Mouse (Mus musculus) G1E (cell line): Measurements from ENCODE around the gene Sh3bp2. TPM values are rescaled to one million over a fixed set of nuclear protein-coding genes. Genes with fewer than 3 reads are reported as not detected.
"Not testable (repeated sequence)": the region's sequence is repeated elsewhere in the genome, so short reads cannot be mapped to it uniquely, and the experiment has no call there.

Experiments used
- ATAC-seq: 2 replicates; pipeline ENCODE4 v1.8.0; 2016; ENCODE audit warnings: mild to moderate bottlenecking; ENCODE audit not compliant: insufficient number of reproducible peaks, poor library complexity, low FRiP score, severe bottlenecking; ENCODE audit errors: extremely low read depth
- DNase-seq: peaks from one replicate; pipeline ENCODE4 v3.0.0; 2012; ENCODE audit warnings: low spot score
- H3K27me3 ChIP-seq: 2 replicates; pipeline ENCODE4 v1.6.1; 2012; ENCODE audit warnings: mild to moderate bottlenecking, low read length, inconsistent platforms; ENCODE audit not compliant: insufficient read depth
- H3K36me3 ChIP-seq: replicated peaks from 2 replicates; pipeline ENCODE3; 2012; ENCODE audit warnings: mild to moderate bottlenecking, inconsistent platforms
- H3K4me1 ChIP-seq: 2 replicates; pipeline ENCODE4 v1.6.1; 2012; ENCODE audit warnings: low read depth, low read length, inconsistent platforms, mixed read lengths; ENCODE audit not compliant: insufficient read depth
- H3K4me3 ChIP-seq: 2 replicates; pipeline ENCODE4 v1.5.1; 2012; ENCODE audit warnings: low read depth, mild to moderate bottlenecking, inconsistent platforms, low read length, moderate library complexity, mixed read lengths
- H3K9me3 ChIP-seq: replicated peaks from 2 replicates; pipeline ENCODE4 v1.6.1; 2012; ENCODE audit warnings: inconsistent platforms
- CTCF ChIP-seq: IDR thresholded peaks from 2 replicates; pipeline ENCODE4 v1.5.1; 2012; ENCODE audit warnings: low read depth, low read length, inconsistent platforms, mixed read lengths
- GATA1 ChIP-seq: IDR thresholded peaks from 2 replicates; pipeline ENCODE4 v1.6.1; 2012; ENCODE audit warnings: borderline replicate concordance, low read length, inconsistent platforms, mixed read lengths
- GATA2 ChIP-seq: IDR thresholded peaks from 2 replicates; pipeline ENCODE4 v1.6.1; 2012; ENCODE audit warnings: low read depth, low read length, inconsistent platforms, borderline replicate concordance
- POLR2AphosphoS5 ChIP-seq: IDR thresholded peaks from 2 replicates; pipeline ENCODE4 v1.6.1; 2012; ENCODE audit warnings: low read depth, low read length, inconsistent platforms; ENCODE audit not compliant: insufficient replicate concordance
- TAL1 ChIP-seq: conservative IDR thresholded peaks from 2 replicates; pipeline ENCODE4 v1.6.1; 2012; ENCODE audit warnings: low read depth, low read length, inconsistent platforms, mixed read lengths
- polyA plus RNA-seq: library from polyadenylated mRNA; stranded (reverse); fragments of >175 nt; gene quantifications from 2 replicates; pipeline ENCODE4 v1.2.3, GENCODE M21; 2012
- total RNA-seq, 2 experiments: library from RNA; stranded (forward) in 1 of 2; stranded (reverse) in 1 of 2; fragments of 200-1000 nt in 1 of 2; fragments of >200 nt in 1 of 2; fragmentation: Nextera tagmentation in 1 of 2; gene quantifications; 2 replicates each; pipeline ENCODE4 v1.2.3; 2014 to 2017

The Sh3bp2 gene
- total and polyA plus RNA-seq, 3 experiments: 2.2 to 6.7 (median 3.5) TPM

DNA sequence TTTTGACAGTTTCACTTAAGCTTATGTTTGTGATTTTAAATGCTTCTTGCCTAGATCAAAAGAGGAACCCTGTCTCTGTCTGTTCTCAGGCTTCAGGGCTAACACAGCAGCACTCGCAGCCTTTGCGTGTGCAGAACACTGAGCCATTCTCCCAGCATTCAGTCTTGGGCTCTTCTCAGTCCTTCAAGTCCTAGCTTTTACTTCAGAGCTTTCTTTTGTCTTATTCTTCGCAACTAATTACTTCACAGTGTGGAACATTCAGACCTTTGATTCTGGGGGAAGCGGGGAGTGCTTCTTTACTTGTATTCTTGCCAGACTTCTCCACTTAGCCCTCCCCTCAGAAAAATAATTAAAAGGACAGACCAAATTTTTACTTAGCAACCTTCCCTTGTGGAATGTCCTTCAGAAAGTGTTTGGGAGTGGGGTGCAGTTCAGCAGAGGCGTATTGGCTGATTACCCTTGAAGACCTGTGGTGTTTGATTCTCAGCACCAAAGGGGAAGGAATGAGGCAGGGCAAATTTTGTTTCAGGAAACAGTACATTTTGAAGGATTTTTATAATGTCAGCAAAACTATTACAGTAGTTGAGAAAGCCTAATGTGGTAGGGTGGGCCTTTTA lies 65.9 kb downstream of the Sh3bp2 start:
- no peaks in the 10 kb centered on the region for H3K27me3 ChIP-seq
- no peak overlapping the region for H3K4me3 ChIP-seq
- no peak for DNase-seq
- ATAC-seq: no peak
- H3K9me3 ChIP-seq: no peaks in the 10 kb centered on the region
- TF ChIP-seq TAL1 (no peak), POLR2AphosphoS5 (no peak), GATA1 (no peak), GATA2 (no peak), CTCF (no peak)
- peaks cover 33% of the 10 kb centered on the region for H3K36me3 ChIP-seq
- peaks cover 9% of the 10 kb centered on the region for H3K4me1 ChIP-seq

DNA sequence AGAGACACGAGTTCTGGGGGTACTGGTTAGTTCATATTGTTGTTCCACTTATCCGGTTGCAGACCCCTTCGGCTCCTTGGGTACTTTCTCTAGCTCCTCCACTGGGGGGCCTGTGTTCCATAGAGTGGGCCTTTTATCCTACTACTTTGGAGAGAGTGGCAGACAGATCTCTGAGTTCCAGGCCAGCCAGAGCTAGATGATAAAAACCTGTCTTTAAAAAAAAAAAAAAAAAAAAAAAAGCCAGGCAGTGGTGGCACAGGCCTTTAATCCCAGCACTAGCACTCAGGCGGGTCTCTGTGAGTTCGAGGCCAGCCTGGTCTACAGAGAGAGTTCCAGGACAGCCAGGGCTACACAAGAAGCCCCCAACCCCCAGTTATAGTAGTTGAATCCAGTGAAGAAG lies 66.6 kb downstream of the Sh3bp2 start:
- not testable (repeated sequence) for H3K27me3 ChIP-seq, H3K4me3 ChIP-seq, DNase-seq, ATAC-seq, H3K9me3 ChIP-seq
- peaks cover 11% of the 10 kb centered on the region for H3K4me1 ChIP-seq
- H3K36me3 ChIP-seq: peaks cover 36% of the 10 kb centered on the region

DNA sequence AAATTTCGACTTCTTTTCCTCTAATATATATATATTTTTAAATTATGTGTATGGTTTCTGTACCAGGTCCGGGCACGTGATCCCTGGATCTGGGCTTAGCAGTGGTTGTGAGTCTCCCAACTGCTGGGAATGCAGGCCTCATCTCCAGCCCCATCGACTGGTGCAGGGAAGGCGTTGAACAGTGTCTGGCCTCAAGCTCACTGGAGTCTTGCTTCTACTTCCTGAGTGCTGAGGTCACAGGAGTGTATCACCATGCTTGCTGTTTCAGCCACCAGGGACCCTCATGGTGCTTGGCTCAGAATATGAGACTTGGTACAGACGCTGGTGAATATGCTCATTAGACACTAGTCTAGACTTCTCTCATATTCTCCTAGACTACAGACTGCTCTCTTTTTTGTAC lies 67.0 kb downstream of the Sh3bp2 start:
- ATAC-seq: no peak
- H3K9me3 ChIP-seq: no peaks in the 10 kb centered on the region
- peaks cover 38% of the 10 kb centered on the region for H3K36me3 ChIP-seq
- no peak overlapping the region for H3K4me3 ChIP-seq
- peaks cover 11% of the 10 kb centered on the region for H3K4me1 ChIP-seq
- TF ChIP-seq POLR2AphosphoS5: no peak
- TF ChIP-seq GATA1: no peak
- TF ChIP-seq CTCF: no peak
- no peak for TF ChIP-seq TAL1
- TF ChIP-seq GATA2: no peak
- H3K27me3 ChIP-seq: no peaks in the 10 kb centered on the region
- no peak for DNase-seq

DNA sequence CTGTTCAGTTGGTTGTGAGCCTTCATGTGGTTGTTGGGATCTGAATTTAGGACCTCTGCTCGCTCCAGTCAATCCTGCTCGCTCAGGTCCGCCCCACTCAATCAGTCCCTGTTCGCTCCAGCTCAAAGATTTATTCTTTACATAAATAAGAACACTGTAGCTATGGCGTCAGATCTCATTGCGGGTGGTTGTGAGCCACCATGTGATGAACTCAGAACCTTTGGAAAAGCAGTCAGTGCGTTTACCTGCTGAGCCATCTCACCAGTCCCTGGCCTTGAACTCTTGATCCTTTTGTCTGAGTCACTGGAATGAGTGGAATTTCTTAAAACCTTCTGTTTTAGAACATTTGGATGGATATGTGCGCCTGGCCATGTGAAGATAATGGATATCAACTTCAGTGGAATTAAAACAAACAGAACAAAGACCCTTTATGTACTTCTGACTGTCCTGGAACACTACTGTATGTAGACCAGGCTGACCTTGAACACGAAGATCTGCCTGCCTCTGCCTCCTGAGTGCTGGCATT lies 67.6 kb downstream of the Sh3bp2 start:
- no peaks in the 10 kb centered on the region for H3K9me3 ChIP-seq
- H3K36me3 ChIP-seq: peaks cover 41% of the 10 kb centered on the region
- H3K4me1 ChIP-seq: peaks cover 8% of the 10 kb centered on the region
- H3K27me3 ChIP-seq: no peaks in the 10 kb centered on the region
- no peak overlapping the region for H3K4me3 ChIP-seq
- DNase-seq: no peak
- TF ChIP-seq POLR2AphosphoS5 (no peak), GATA1 (no peak), GATA2 (no peak), CTCF (no peak)
- ATAC-seq: no peak

GRCm38 (mm10) chr5:34604576-34604975 lies 78.9 kb downstream of the Sh3bp2 start:
- H3K4me1 ChIP-seq: peaks cover 2% of the 10 kb centered on the region; the same call in 1 of the 2 replicates

GRCm38 (mm10) chr5:34607100-34607880 lies 81.7 kb downstream of the Sh3bp2 start:
- H3K27me3 ChIP-seq: no peaks in the 10 kb centered on the region
- H3K4me3 ChIP-seq: no peak overlapping the region
- DNase-seq (no peak), ATAC-seq (no peak)
- H3K9me3 ChIP-seq: no peaks in the 10 kb centered on the region
- TF ChIP-seq TAL1 (no peak), POLR2AphosphoS5 (no peak), GATA2 (no peak), CTCF (no peak), GATA1 (no peak)
- peaks cover 2% of the 10 kb centered on the region; the same call in 1 of the 2 replicates for H3K4me1 ChIP-seq
- H3K36me3 ChIP-seq: peaks cover 78% of the 10 kb centered on the region

More at GRCm38 (mm10) chr5:34604576-34604975, 78.9 kb downstream of the Sh3bp2 start:
- TF ChIP-seq TAL1: no peak
- TF ChIP-seq POLR2AphosphoS5: no peak
- no peak for TF ChIP-seq GATA2
- TF ChIP-seq CTCF: no peak
- no peak for TF ChIP-seq GATA1
- no peak overlapping the region for H3K4me3 ChIP-seq
- peaks cover 74% of the 10 kb centered on the region for H3K36me3 ChIP-seq
- H3K27me3 ChIP-seq: no peaks in the 10 kb centered on the region
- ATAC-seq (no peak), DNase-seq (no peak)
- H3K9me3 ChIP-seq: no peaks in the 10 kb centered on the region
